Mouse (Mus musculus): ENCODE results near the gene Rdm1.
A peak's percentile ranks its signal among the peaks of the same experiment; 100 is the strongest.
"Not testable (repeated sequence)": the region's sequence is repeated elsewhere in the genome, so short reads cannot be mapped to it uniquely, and the experiment has no call there.

Gene Rdm1

GRCm38 (mm10) chr11:101626995-101627856 is at the start of gene Rdm1:
Gene Rdm1, plus strand, starts transcription at chr11:101627195.
- peak in 1 of 2 experiments; percentile 56 for DNase-seq (ENCODE audit: low read depth in 1 of 2, low spot score in 2 of 2)

DNA sequence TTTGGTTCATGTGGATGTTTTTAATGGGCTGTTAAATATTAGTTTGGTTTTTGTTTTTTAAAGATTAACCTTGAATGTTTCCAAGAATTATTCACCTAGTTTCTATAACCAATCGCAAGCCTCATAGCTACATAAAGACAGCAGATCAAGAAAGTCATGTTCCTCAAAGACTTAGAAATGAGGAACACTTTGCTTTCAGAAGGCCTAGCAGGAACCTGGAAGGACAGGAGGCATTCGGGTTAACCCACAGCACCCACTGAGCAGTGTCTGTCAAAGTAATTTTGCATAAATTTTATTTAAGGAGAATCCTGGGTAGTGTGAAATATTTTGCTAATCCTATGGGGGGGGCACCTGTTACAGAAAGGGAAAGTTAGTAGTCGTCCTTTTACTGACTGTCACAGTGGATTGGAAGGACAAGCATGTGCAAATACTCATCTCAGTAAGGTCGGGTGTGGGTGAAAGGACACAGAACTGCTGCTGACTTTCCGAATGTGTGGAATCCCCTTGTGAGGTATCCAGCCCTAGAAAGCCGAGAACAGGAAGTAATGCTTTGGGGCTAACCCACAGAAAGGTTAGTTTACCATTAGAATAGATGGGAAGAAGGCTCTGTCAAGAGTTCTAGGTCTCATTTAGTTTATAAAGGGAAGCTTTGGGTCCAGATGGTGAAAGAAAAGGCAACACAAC is 45.8 kb upstream of the Rdm1 start:
- DNase-seq (ENCODE audit: low read depth in 1 of 2, low spot score in 2 of 2): no peak

GRCm38 (mm10) chr11:101582054-101583035 is 44.6 kb upstream of the Rdm1 start, which contains the start of gene Tmem106a:
Gene Tmem106a, plus strand, starts transcription at chr11:101582242.
- DNase-seq (ENCODE audit: low read depth in 1 of 2, low spot score in 2 of 2): peak in 1 of 2 experiments; percentile 9

- DNase-seq (ENCODE audit: low read depth in 1 of 2, low spot score in 2 of 2): no peak
Observed at GRCm38 (mm10) chr11:101583205-101583604, 43.8 kb upstream of the Rdm1 start.

DNA sequence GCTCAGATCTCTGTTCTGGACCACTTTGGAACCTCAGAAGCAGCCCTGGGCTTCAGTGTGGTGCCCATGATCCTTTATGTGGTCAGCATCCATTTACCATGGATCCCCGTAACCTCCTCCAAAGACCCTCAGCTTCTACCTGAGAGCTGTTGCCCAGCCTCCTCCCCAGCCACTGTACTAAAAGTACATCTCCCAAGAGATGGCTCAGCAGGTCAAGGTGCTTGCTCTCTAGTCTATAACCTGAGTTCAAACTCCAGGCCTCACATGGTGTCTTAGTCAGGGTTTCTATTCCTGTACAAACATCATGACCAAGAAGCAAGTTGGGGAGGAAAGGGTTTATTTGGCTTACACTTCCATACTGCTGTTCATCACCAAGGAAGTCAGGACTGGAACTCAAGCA is 42.0 kb upstream of the Rdm1 start:
- DNase-seq (ENCODE audit: low read depth in 1 of 2, low spot score in 2 of 2): not testable (repeated sequence)

DNA sequence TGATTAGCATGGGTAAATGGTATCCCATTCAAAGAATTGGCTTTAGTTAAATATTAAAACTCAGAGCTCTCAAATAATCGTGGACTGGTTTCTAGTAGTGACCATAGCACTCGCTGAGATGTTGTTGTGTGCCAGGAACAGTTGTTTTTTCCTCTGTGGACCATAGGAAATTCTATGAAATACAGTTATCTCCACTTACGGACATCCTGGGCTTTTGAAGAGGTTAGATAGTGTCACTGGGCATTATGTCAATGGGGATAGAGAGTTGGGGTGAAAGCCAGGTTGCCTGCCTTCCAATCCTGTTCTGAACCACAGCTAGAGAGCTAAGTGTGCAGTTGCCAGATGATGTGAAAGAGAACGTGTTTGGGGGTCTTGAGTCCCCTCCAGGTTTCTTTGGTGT is 41.2 kb upstream of the Rdm1 start:
- no peak for DNase-seq (ENCODE audit: low read depth in 1 of 2, low spot score in 2 of 2)

GRCm38 (mm10) chr11:101587676-101588075 is 39.3 kb upstream of the Rdm1 start:
- peak; percentile 45 to 58 for DNase-seq (ENCODE audit: low read depth in 1 of 2, low spot score in 2 of 2)

DNA sequence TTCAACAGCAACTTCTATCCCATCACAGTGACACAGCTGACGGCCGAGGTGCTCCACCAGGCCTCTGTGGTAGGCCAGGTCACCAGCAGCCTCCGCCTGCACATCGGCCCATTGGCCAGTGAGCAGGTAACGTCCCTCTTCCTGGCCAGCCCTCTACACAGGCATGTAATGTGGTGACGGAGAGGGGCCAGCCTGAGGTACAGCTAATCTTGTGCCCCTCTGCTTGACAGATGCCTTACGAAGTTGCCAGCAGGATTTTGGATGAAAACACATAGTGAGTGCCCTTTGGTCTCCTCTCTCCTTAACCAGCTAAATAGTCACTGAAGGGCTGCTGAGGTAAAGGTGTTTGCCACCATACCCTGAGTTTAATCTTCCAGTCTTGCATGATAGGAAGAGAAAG is 38.1 kb upstream of the Rdm1 start:
- DNase-seq (ENCODE audit: low read depth in 1 of 2, low spot score in 2 of 2): no peak

DNA sequence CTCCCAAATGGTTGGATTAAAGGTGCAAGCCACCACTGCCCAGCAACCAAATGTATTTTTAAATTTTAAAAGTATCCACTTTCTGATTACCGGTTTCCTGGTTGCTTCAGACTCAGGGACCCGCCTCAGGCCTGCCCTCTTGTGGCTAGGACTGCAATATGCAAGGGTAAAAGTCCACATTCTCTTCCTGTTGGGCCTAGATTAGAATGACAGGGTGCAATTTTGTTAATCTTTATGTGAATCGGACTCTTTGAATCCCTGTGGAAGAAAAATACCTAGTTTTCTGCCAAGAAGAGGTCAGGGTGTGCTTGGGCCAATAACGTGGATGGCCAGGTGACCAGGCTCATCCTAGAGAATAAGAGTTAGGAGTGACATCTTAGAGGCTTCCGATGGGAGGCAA is 37.6 kb upstream of the Rdm1 start:
- DNase-seq (ENCODE audit: low read depth in 1 of 2, low spot score in 2 of 2): peak; percentile 10 to 54

DNA sequence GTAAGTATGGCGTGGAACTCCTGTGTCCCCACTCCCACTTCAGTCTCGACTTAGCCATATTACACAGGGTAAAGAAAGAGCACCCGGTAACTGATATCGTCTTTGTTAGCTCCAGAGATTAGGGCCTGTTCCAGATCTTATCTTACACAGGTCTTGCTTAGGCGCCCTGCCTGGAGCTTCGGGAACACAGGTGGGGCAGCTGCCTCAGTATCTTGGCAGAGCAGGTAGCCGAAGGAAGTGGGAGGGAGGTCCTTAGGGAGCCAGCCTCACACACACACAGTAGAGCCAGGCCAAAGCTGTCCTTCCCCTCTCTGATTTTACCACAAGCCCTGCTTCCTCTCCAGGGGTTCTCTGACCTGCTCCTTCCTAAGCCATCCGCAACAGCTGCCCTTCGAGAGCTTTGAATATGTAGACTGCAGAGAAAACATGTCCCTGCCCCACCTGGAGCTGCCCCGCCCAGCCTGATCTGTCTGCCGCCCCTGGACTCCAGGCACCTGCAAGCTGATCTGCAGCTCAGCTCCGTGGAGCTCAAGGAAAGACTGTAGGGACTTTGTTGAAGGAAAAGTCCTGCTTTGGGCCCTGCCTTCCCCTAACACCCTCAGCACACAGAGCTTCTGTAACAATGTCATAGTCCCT is 36.9 kb upstream of the Rdm1 start:
- no peak for DNase-seq (ENCODE audit: low read depth in 1 of 2, low spot score in 2 of 2)

GRCm38 (mm10) chr11:101599156-101599555 is 27.8 kb upstream of the Rdm1 start, which contains the start of gene Gm11634:
Gene Gm11634, minus strand, starts transcription at chr11:101599256.
- no peak for DNase-seq (ENCODE audit: low read depth in 1 of 2, low spot score in 2 of 2)

DNA sequence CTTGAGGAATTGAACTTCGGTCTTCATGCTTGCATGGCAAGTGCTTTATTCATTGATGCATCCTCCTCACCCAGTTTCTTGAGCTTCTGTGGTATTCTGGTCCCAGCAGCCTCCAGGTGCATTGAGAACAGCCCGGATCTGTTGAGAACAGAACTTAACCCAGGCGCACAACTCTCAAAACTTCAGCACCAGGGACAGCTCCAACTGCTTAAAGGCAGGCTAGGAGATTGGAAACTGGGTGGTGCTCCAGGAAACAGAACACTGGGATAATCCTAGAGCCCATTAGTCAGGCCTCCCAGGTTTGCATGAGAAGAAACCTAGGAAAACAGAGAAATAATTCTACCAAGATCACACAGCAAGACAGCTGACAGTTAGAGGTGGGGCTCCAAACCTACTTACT is 24.5 kb upstream of the Rdm1 start:
- no peak for DNase-seq (ENCODE audit: low read depth in 1 of 2, low spot score in 2 of 2)

- no peak for DNase-seq (ENCODE audit: low read depth in 1 of 2, low spot score in 2 of 2)
Observed at GRCm38 (mm10) chr11:101604116-101604515, 22.9 kb upstream of the Rdm1 start.

- peak in 1 of 2 experiments; percentile 34 for DNase-seq (ENCODE audit: low read depth in 1 of 2, low spot score in 2 of 2)
Observed at GRCm38 (mm10) chr11:101604531-101605453, 22.2 kb upstream of the Rdm1 start.

GRCm38 (mm10) chr11:101607134-101607533 is 19.9 kb upstream of the Rdm1 start:
- not testable (repeated sequence) for DNase-seq (ENCODE audit: low read depth in 1 of 2, low spot score in 2 of 2)

GRCm38 (mm10) chr11:101610445-101610844 is 16.6 kb upstream of the Rdm1 start:
- DNase-seq (ENCODE audit: low read depth in 1 of 2, low spot score in 2 of 2): no peak

DNA sequence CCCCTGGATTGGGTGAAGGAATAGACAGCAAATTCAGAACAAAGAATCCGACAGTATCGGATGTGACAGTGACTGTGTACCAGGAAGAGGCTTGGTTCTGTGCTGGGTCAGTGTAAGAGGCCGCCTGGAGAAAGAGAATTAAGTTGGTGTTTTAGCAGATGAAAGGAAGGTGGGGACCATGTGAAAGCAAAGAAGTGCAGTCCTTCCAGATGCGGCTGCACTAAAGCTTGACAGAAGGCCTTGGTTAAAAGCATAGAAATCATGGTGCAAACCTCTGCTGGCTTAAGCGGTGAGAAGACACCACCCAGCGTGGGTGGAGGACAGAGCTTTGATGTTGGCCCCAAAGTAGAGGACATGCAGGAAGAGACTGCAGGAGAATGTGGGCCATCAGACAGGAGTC is 13.4 kb upstream of the Rdm1 start:
- DNase-seq (ENCODE audit: low read depth in 1 of 2, low spot score in 2 of 2): no peak

DNA sequence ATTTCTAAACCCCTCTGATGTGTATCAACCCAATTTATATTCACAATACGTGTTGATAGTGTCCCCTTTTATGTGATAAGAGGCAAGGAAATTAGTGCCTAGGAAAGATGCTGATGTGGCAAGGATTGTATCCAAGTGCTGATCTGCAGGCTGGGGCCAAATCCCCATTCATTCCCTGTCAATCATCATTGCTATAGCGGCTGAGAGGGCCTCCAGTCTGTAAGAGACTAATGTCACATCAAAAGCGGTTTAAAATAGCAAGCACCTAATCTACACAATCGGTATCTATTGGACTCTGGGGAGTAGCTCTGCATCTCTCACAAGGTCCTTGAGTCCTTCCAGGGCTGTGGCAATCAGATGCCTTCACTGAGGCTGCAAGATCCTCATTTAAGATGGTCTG is 12.9 kb upstream of the Rdm1 start:
- DNase-seq (ENCODE audit: low read depth in 1 of 2, low spot score in 2 of 2): no peak

- DNase-seq (ENCODE audit: low read depth in 1 of 2, low spot score in 2 of 2): no peak
Observed at GRCm38 (mm10) chr11:101615380-101615779, 11.6 kb upstream of the Rdm1 start.
